Mouse (Mus musculus) G1E (cell line): ENCODE results near the gene Ryr1. TPM values are rescaled to one million over a fixed set of nuclear protein-coding genes. Genes with fewer than 3 reads are reported as not detected.

Experiments
- ATAC-seq: 2 replicates; pipeline ENCODE4 v1.8.0; 2016; ENCODE audit warnings: mild to moderate bottlenecking; ENCODE audit not compliant: insufficient number of reproducible peaks, poor library complexity, low FRiP score, severe bottlenecking; ENCODE audit errors: extremely low read depth
- DNase-seq: peaks from one replicate; pipeline ENCODE4 v3.0.0; 2012; ENCODE audit warnings: low spot score
- H3K27me3 ChIP-seq: 2 replicates; pipeline ENCODE4 v1.6.1; 2012; ENCODE audit warnings: mild to moderate bottlenecking, low read length, inconsistent platforms; ENCODE audit not compliant: insufficient read depth
- H3K36me3 ChIP-seq: replicated peaks from 2 replicates; pipeline ENCODE3; 2012; ENCODE audit warnings: mild to moderate bottlenecking, inconsistent platforms
- H3K4me1 ChIP-seq: 2 replicates; pipeline ENCODE4 v1.6.1; 2012; ENCODE audit warnings: low read depth, low read length, inconsistent platforms, mixed read lengths; ENCODE audit not compliant: insufficient read depth
- H3K4me3 ChIP-seq: 2 replicates; pipeline ENCODE4 v1.5.1; 2012; ENCODE audit warnings: low read depth, mild to moderate bottlenecking, inconsistent platforms, low read length, moderate library complexity, mixed read lengths
- H3K9me3 ChIP-seq: replicated peaks from 2 replicates; pipeline ENCODE4 v1.6.1; 2012; ENCODE audit warnings: inconsistent platforms
- CTCF ChIP-seq: IDR thresholded peaks from 2 replicates; pipeline ENCODE4 v1.5.1; 2012; ENCODE audit warnings: low read depth, low read length, inconsistent platforms, mixed read lengths
- GATA1 ChIP-seq: IDR thresholded peaks from 2 replicates; pipeline ENCODE4 v1.6.1; 2012; ENCODE audit warnings: borderline replicate concordance, low read length, inconsistent platforms, mixed read lengths
- GATA2 ChIP-seq: IDR thresholded peaks from 2 replicates; pipeline ENCODE4 v1.6.1; 2012; ENCODE audit warnings: low read depth, low read length, inconsistent platforms, borderline replicate concordance
- POLR2AphosphoS5 ChIP-seq: IDR thresholded peaks from 2 replicates; pipeline ENCODE4 v1.6.1; 2012; ENCODE audit warnings: low read depth, low read length, inconsistent platforms; ENCODE audit not compliant: insufficient replicate concordance
- TAL1 ChIP-seq: conservative IDR thresholded peaks from 2 replicates; pipeline ENCODE4 v1.6.1; 2012; ENCODE audit warnings: low read depth, low read length, inconsistent platforms, mixed read lengths
- polyA plus RNA-seq: library from polyadenylated mRNA; stranded (reverse); fragments of >175 nt; gene quantifications from 2 replicates; pipeline ENCODE4 v1.2.3, GENCODE M21; 2012
- total RNA-seq, 2 experiments: library from RNA; stranded (forward) in 1 of 2; stranded (reverse) in 1 of 2; fragments of 200-1000 nt in 1 of 2; fragments of >200 nt in 1 of 2; fragmentation: Nextera tagmentation in 1 of 2; gene quantifications; 2 replicates each; pipeline ENCODE4 v1.2.3; 2014 to 2017

Ryr1 gene
- total and polyA plus RNA-seq, 3 experiments: under 0.01 to 0.38 (median 0.30) TPM

- TF ChIP-seq POLR2AphosphoS5 (no peak), GATA2 (no peak), GATA1 (no peak), TAL1 (no peak), CTCF (no peak)
- ATAC-seq (no peak), DNase-seq (no peak)
- Histone ChIP-seq H3K4me3 (no peak overlapping the region; the same call in 1 of the 2 replicates), H3K27me3 (peaks cover 22% of the 10 kb centered on the region; the same call in 1 of the 2 replicates), H3K36me3 (no peaks in the 10 kb centered on the region), H3K4me1 (peaks cover 26% of the 10 kb centered on the region), H3K9me3 (no peaks in the 10 kb centered on the region)
These were observed 9.3 kb upstream of the Ryr1 start for GRCm38 (mm10) chr7:29134230-29134629.

GRCm38 (mm10) chr7:29128725-29129124 is 3.7 kb upstream of the Ryr1 start:
- no peaks in the 10 kb centered on the region for H3K9me3 ChIP-seq

GRCm38 (mm10) chr7:29126173-29126915 is 1.4 kb upstream of the Ryr1 start:
- peaks cover 19% of the 10 kb centered on the region for H3K4me1 ChIP-seq
- peak; percentile 48 for DNase-seq
- ATAC-seq: no peak
- TF ChIP-seq CTCF (peak; percentile 86), TAL1 (no peak)
- H3K4me3 ChIP-seq: no peak overlapping the region
- H3K27me3 ChIP-seq: peaks cover 20% of the 10 kb centered on the region
- no peaks in the 10 kb centered on the region for H3K36me3 ChIP-seq
- H3K9me3 ChIP-seq: no peaks in the 10 kb centered on the region

More at GRCm38 (mm10) chr7:29128725-29129124, 3.7 kb upstream of the Ryr1 start:
- DNase-seq (no peak), ATAC-seq (no peak)
- Histone ChIP-seq H3K36me3 (no peaks in the 10 kb centered on the region), H3K4me1 (peaks cover 23% of the 10 kb centered on the region), H3K27me3 (peaks cover 14% of the 10 kb centered on the region), H3K4me3 (no peak overlapping the region)
- TF ChIP-seq CTCF (peak; percentile 23; the same call in 1 of the 2 replicates), POLR2AphosphoS5 (no peak)

- TF ChIP-seq TAL1 (no peak), CTCF (no peak), GATA1 (no peak), POLR2AphosphoS5 (no peak), GATA2 (no peak)
- DNase-seq (no peak), ATAC-seq (no peak)
- Histone ChIP-seq H3K4me3 (no peak overlapping the region), H3K36me3 (no peaks in the 10 kb centered on the region), H3K9me3 (no peaks in the 10 kb centered on the region), H3K27me3 (peaks cover 26% of the 10 kb centered on the region), H3K4me1 (peaks cover 19% of the 10 kb centered on the region)
These were observed 1.2 kb downstream of the Ryr1 start for GRCm38 (mm10) chr7:29123531-29124358.

- Histone ChIP-seq H3K9me3 (no peaks in the 10 kb centered on the region), H3K4me1 (peaks cover 19% of the 10 kb centered on the region), H3K4me3 (no peak overlapping the region), H3K36me3 (no peaks in the 10 kb centered on the region), H3K27me3 (peaks cover 34% of the 10 kb centered on the region)
- ATAC-seq (no peak), DNase-seq (no peak)
- TF ChIP-seq GATA2: no peak
These were observed 2.2 kb downstream of the Ryr1 start for GRCm38 (mm10) chr7:29122821-29123220.

GRCm38 (mm10) chr7:29119526-29119925 is 5.5 kb downstream of the Ryr1 start:
- no peak for DNase-seq
- TF ChIP-seq POLR2AphosphoS5 (no peak), CTCF (no peak), GATA1 (no peak), TAL1 (no peak), GATA2 (no peak)
- no peak for ATAC-seq
- peaks cover 31% of the 10 kb centered on the region for H3K27me3 ChIP-seq
- H3K36me3 ChIP-seq: no peaks in the 10 kb centered on the region
- no peaks in the 10 kb centered on the region for H3K9me3 ChIP-seq
- H3K4me1 ChIP-seq: peaks cover 3% of the 10 kb centered on the region
- H3K4me3 ChIP-seq: no peak overlapping the region
